Mouse (Mus musculus) cerebellum, adult 2 months (tissue): ENCODE measurements around the gene Tas2r135. TPM values are rescaled to one million over a fixed set of nuclear protein-coding genes. Genes with fewer than 3 reads are reported as not detected.

ENCODE experiments used
- DNase-seq, 2 experiments: peaks; one replicate each; pipeline ENCODE4 v3.0.0; 2021
- H3K27ac ChIP-seq: fragments of 200-500 bp; 2 replicates; pipeline ENCODE4 v1.5.1; 2012; ENCODE audit warnings: low read length, control low read depth, inconsistent platforms; ENCODE audit not compliant: insufficient read depth
- H3K27me3 ChIP-seq: fragments of 200-500 bp; 2 replicates; pipeline ENCODE4 v1.6.1; 2012; ENCODE audit warnings: inconsistent platforms, mild to moderate bottlenecking, low read length, moderate library complexity; ENCODE audit not compliant: control insufficient read depth, insufficient read depth
- H3K4me1 ChIP-seq: fragments of 200-500 bp; 2 replicates; pipeline ENCODE4 v1.6.1; 2011; ENCODE audit warnings: low read length; ENCODE audit not compliant: control insufficient read depth, insufficient read depth
- H3K4me3 ChIP-seq: fragments of 200-500 bp; replicated peaks from 2 replicates; pipeline ENCODE3; 2011; ENCODE audit warnings: mild to moderate bottlenecking, low read depth, low read length, control low read depth; ENCODE audit not compliant: insufficient read depth
- CTCF ChIP-seq: fragments of 200-500 bp; IDR thresholded peaks from 2 replicates; pipeline ENCODE4 v1.5.1; 2011; ENCODE audit warnings: low read depth, mild to moderate bottlenecking, control low read depth, low read length, moderate library complexity, borderline replicate concordance; ENCODE audit not compliant: insufficient read depth
- POLR2A ChIP-seq: fragments of 200-500 bp; IDR thresholded peaks from 2 replicates; pipeline ENCODE4 v1.6.1; 2011; ENCODE audit warnings: low read length, control low read depth, borderline replicate concordance; ENCODE audit not compliant: insufficient read depth
- WGBS: fragments of 180-500 bp; shearing (Covaris S2); methylation state at CpG from one replicate; pipeline ENCODE4 v1.1.7; 2018; 5-methylcytosine and 5-hydroxymethylcytosine counted together
- polyA plus RNA-seq: library from polyadenylated mRNA; depleted of rRNA; stranded (reverse); fragments of >200 nt; gene quantifications from 2 replicates; pipeline ENCODE4 v1.2.3, GENCODE M21; 2012; rRNA removed

Gene Tas2r135
- 0.72 and 0.84 TPM in 2 replicates for polyA plus RNA-seq

DNA sequence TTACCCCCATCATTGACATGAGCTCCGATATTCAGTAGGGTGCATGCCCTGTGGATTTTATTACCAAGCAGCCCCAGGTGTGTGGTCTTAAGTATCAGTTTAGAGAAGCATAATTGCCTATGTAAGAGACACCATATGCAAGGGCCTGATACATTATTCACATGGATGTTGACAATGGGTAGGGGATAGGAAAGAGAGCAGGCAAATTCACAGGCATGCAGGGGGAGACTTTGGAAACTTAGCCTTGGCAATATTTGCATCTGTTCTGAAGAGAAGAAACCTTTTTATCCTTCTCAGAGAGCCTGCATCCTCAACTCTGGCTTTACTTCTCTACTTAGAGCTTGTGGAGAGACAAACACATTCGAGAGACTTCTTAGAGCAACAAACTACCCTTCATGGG is at the start of gene Tas2r135:
Gene Tas2r135, plus strand, starts transcription at position 301 of the 400 bp plus-strand sequence.
- DNase-seq: no peak
- Histone ChIP-seq H3K4me3 (no peak within 1 kb of the TSS), H3K27ac (no peak within 1 kb of the TSS), H3K27me3 (no peaks in the 10 kb centered on the region; the same call in 1 of the 2 replicates), H3K4me1 (no peaks in the 10 kb centered on the region)
- 99% methylated on average over 2 of the region's 2 CpGs for WGBS
- TF ChIP-seq POLR2A: no peak
- TF ChIP-seq CTCF: no peak

DNA sequence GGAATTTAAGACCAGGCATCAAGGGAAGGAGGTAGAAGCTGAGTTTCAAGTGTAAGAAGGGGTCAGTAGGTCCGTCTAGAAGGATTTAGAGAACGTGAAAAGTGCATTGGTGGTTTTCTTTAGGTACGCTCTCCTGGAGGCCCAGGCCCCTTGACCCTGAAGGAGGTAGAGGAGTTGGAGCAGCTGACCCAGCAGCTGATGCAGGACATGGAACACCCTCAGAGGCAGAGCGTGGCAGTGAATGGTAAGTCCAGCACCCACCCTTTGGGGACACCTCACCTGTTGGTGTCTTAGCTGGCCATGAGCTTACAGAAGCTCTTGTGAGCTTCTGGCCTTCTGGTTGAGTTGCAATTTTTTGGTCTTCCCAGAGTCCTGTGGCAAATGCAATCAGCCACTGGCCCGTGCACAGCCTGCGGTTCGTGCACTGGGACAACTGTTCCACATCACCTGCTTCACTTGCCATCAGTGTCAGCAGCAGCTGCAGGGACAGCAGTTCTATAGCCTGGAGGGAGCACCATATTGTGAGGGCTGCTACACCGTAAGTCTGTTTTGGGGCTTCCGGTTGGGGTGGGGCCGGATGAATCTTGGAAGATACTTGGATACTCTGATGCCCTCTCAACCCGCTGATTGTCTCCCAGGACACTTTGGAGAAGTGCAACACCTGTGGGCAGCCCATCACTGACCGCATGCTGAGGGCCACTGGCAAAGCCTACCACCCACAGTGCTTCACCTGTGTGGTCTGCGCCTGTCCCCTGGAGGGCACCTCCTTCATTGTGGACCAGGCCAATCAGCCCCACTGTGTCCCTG is 49.2 kb upstream of the Tas2r135 start:
- no peak overlapping the region for H3K27ac ChIP-seq
- peaks cover 31% of the 10 kb centered on the region for H3K4me1 ChIP-seq
- 80% methylated on average over 13 of the region's 13 CpGs for WGBS
- no peak overlapping the region for H3K4me3 ChIP-seq
- TF ChIP-seq CTCF (no peak), POLR2A (no peak)
- H3K27me3 ChIP-seq: no peaks in the 10 kb centered on the region
- DNase-seq: no peak

DNA sequence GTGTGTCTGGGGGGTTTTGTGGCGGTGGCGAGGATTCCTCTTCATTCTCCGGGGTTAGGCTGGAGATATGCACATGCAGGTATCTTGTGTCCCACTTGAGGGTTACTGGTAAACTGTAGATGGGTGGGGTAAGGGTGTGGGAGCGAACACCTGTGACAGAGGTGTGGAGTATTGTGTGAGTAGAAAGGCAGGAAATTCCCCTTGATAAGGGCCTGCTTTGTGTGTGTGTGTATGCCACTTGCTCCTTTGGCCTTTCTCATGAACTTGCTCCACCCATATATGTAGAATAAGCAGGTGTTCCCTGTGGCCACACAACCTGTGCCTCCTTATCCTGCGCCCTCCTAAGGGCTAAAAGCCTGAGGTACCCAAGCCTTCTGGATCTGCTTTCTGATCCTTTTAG is 48.3 kb upstream of the Tas2r135 start:
- TF ChIP-seq CTCF: no peak
- no peak for TF ChIP-seq POLR2A
- Histone ChIP-seq H3K27ac (no peak overlapping the region), H3K4me3 (no peak overlapping the region), H3K27me3 (no peaks in the 10 kb centered on the region), H3K4me1 (peaks cover 31% of the 10 kb centered on the region)
- DNase-seq: no peak
- WGBS: 93% methylated on average over 5 of the region's 5 CpGs

DNA sequence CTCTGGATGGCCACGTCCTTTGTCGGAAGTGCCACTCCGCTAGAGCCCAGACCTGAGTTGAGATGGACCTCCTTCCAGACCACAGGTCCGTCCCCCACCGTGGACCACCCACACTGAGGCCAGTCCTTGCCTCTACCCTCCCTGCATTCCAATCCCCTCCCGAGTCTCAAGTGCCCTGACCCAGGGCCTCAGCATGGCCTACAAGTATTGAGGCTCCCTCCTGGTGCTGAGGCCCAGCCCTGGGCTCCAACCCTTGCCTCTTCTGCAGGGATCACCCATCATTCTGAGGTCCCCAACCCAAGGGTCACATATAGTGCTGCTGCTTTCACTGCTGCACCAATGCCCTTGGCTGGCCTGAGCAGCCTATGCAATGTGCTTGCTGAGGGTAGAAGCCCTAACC is 47.3 kb upstream of the Tas2r135 start:
- Histone ChIP-seq H3K4me3 (no peak overlapping the region), H3K27me3 (no peaks in the 10 kb centered on the region), H3K27ac (no peak overlapping the region), H3K4me1 (peaks cover 37% of the 10 kb centered on the region)
- 65% methylated on average over 6 of the region's 6 CpGs for WGBS
- no peak for DNase-seq
- TF ChIP-seq POLR2A (no peak), CTCF (no peak)

DNA sequence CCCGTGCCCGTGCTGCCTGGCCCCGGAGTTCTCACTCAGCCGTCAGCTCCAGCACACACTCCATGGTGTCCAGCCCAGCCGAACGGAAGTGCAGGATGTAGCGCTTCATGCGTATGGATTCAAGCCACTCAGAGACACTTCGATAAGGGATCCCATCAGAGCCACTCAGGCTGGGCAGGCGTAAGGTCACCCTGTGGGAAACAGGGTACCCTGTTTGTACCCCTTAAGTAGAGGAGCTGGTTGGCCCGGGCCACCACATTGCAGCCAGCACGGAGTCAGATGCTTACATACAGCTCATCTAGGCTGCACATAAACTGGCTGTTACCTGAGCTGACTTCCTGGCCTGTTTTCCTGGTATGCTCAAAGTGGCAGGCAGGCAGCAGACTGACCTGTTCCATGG is 46.3 kb upstream of the Tas2r135 start:
- TF ChIP-seq CTCF (no peak), POLR2A (no peak)
- 82% methylated on average over 12 of the region's 12 CpGs for WGBS
- Histone ChIP-seq H3K27me3 (no peaks in the 10 kb centered on the region), H3K4me3 (no peak overlapping the region), H3K27ac (no peak overlapping the region), H3K4me1 (peaks cover 30% of the 10 kb centered on the region)
- DNase-seq: no peak

DNA sequence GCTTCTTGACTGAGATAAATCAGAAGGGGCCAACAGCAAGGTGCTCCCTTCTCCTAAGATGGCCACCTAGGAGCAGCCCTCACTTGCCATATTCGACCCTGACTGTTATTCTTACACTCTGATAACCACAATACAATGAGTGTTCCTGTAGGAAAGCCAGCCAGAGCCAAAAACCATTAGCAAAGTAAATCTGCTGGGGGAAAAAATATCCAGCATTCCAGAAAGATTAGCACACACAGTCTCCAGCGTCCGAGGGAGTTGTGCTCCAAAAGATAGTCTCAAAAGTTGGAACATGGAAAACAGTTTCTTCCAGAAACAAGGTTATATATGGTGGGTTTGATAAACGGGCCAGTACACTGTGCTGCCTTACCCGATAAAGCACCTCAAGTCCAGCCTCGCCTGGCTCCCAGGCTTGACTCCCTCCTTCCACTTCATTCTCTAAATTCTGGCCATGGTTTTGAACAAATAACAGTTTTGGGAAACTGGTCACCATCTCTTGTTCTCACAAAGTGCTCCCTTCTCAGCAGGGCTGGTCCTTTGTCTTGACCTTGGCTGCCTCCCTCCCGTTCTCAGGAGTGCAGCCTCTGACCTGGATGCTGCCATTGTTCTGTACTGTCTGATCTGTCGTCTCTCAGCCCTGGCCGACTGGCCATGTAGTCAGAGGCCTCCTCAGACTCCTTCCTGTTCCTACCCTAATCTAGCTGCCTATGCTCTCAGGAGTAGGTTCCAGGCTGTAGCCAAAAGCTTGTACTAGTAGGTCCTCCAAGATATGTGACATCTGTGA is 45.7 kb upstream of the Tas2r135 start:
- TF ChIP-seq CTCF: no peak
- H3K4me1 ChIP-seq: peaks cover 25% of the 10 kb centered on the region
- H3K27ac ChIP-seq: no peak overlapping the region
- no peaks in the 10 kb centered on the region for H3K27me3 ChIP-seq
- 70% methylated on average over 9 of the region's 9 CpGs for WGBS
- DNase-seq: no peak
- H3K4me3 ChIP-seq: no peak overlapping the region

GRCm38 (mm10) chr6:42360231-42360840 is 44.9 kb upstream of the Tas2r135 start:
- Histone ChIP-seq H3K4me3 (no peak overlapping the region), H3K27me3 (no peaks in the 10 kb centered on the region), H3K4me1 (peaks cover 18% of the 10 kb centered on the region), H3K27ac (no peak overlapping the region)
- no peak for TF ChIP-seq POLR2A
- WGBS: 89% methylated on average over 6 of the region's 6 CpGs
- DNase-seq: no peak
